Mouse (Mus musculus): ENCODE measurements around the gene Rin2.
"Not testable (repeated sequence)": the region's sequence is repeated elsewhere in the genome, so short reads cannot be mapped to it uniquely, and the experiment has no call there.

Gene Rin2

DNA sequence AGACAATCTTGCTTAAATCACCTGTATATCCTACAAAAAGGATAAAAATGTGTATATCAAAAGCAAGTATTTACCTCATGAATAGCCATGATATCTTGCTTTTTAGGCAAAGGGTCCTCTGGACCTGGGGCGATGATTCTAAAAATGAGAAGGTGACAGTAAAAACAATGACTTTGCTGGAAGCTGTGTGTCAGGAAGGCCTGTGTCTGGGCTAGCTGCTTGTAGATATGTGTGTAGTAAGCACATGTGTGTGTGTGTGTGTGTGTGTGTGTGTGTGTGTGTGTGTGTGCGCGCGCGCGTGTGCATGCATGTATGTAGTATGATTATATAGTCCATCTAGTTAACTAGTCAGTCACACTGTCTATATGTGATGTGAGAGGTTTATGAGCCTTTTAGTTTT, 218.7 kb downstream of the Rin2 start:
- CTCF ChIA-PET, result no interaction called here

DNA sequence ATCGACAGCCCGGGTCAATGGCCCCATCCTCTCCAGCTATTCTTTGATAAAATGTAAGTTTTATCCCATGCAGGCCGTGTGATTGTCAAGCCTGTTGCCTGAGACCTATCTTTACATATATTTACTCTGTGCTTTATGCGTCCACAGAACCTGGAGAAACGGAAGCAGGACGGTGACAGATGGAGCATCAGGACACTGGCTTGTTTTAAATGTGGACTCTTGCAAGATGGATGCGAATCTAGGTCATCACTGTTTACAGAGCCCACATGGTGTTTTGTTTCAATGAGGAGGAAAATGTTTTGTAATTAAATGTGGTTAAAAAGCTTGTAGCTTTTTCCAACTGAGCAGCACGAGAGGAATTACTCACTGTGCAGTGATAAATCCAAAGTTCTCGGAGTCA, 223.1 kb downstream of the Rin2 start:
- CTCF ChIA-PET, result no interaction called here

DNA sequence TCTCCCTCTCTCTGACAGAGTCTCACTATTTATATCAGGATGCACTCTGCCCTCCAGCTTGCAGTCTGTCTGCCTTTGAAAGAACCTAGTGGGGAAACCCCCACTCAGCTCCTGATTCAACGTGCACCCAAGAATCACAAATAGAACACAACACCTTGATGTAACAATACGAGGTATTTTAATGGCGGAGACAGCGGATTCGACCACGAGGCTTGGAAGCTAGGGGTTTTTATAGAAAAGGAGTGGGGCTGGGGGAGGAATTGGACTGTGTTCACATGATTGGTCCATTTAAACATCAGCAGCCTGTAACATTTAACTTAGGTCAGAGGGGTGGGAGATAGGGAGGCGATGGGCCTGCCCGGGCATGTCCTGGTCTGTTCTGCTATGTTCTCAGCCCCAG, 225.3 kb downstream of the Rin2 start:
- CTCF ChIA-PET, result not testable (repeated sequence)

DNA sequence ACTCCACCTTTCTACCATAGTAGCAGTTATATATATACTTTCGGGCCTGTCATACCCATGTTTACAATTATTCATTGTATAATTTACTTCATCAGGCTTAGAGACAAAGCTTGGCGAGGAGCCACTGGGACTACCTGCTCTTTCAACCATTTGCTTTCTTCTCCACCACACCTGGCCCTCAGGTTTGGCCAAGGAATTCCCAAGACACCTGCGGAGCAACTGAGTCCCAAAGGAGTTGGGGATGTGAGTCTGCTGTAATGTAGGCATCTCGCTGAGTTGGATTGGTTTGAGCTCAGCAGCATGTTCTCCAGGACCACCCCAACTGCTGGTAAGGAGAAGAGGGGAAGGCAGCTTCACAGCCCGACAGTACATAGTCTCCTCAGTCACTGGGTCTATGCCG, 226.8 kb downstream of the Rin2 start, which contains the start of gene Naa20:
TSS of gene Naa20 (plus strand) at position 239 of the 400 bp plus-strand sequence.
- CTCF ChIA-PET, result no interaction called here

DNA sequence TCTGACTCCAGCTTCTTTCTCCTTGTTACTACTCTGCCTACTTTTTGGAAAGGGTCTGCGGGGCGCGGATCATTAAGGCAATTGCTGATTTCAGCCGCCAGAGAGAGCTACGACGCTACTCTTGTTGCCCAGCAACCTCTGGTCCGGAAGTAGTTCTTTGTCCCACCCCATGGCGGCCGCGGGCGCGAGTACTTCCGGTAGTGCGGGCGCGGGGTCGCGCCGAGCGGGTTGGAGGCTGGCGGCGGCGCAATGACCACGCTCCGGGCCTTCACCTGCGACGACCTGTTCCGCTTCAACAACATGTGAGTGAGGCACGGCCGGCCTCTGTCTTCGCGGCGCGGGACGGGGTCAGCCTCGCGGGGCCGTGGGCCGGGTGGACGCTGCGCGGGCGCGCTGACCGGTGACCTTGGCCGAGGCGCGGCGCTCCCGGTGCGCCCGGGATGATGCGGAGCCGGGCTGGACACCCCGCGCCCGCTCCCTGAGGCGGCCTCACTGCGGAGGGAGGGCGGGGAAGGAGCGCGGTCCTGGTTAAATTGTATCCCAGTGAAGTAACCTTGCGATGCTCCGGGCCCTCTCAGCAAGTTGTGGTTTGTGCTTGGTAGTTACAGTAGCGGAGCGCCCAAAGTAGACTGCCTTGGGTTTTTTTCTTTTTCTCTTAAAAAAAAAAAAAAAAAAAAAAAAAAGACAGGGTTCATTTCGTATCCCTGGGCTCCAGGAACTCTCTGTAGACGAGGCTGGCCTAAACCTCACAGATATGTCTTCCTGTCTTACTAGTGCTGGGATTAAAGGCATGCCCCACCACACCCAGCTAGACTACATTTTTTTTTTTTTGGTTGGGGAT, 228.3 kb downstream of the Rin2 start:
- CTCF ChIA-PET, result interaction anchor here (0.7 kb wide), 2 partner anchors 21 to 22 kb away, joined by 3 to 5 read pairs; no protein-coding TSS in a partner anchor

DNA sequence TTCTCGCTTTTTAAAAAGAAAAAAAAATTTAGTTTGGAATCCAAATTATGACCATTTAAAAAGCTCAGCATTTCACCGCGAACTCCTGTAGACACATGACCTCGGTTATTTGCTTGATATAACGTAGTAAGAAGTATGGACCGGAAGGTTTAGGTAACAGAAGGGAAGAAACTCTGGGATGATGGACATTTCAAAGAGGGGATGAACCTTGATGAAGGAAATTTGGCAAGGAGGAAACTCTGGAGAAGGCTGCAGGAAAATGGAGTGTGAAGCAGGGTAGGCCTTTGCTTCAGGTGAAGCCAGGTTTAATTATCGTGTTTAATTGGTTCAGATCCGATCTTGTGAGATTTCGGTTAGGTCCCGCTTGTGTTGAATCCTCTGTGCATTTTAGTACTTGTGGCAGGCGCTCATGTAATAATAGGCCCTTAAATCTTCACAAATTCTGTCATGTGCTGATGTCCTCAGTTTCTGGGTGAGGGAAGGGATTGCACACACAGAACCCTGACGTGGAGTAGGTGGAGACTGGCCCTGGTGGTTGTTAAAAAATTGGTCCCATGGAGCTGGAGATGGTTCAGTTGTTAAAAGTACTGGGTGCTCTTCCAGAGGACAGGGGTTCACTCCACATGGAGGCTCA, 229.1 kb downstream of the Rin2 start:
- CTCF ChIA-PET, result interaction anchor here (0.6 to 1.5 kb wide), 4 partner anchors 21 to 1351 kb away, joined by 3 to 5 read pairs (median 3); no protein-coding TSS in a partner anchor

DNA sequence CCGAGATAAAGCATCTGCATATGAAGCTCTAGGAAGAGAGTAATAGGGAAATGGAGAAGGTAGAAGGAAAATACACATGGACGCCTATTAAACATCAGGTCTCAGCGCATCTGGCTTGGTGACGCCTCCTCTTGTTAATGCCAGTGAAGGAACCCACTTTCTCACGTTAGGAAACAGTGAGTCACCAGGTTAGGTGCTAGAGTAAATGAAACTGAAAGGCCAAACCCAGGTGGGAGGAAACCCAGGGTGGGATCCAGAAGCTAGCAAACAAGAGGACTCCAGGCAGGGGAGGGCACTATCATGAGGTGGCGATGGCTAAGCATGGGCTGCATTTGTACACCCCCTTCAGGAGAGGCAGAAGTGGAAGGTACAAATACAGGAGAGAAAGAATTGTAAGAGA, 230.1 kb downstream of the Rin2 start:
- CTCF ChIA-PET, result interaction anchor here (0.7 to 1.5 kb wide), 2 partner anchors 28 to 154 kb away, joined by 3 to 4 read pairs; no protein-coding TSS in a partner anchor

DNA sequence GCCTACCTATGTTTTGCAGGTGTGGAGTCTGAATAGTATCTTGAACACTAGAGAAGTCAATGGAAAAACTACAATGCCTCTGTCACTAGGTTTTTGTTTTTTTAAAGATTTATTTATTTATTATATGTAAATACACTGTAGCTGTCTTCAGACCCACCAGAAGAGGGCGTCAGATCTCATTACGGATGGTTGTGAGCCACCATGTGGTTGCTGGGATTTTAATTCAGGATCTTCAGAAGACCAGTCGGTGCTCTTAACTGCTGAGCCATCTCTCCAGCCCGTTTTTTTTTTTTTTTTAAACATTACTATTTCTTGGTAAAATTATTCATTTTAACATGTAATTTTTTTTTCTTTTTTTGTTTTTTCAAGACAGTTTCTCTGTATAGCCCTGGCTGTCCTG, 230.9 kb downstream of the Rin2 start:
- CTCF ChIA-PET, result not testable (repeated sequence)

DNA sequence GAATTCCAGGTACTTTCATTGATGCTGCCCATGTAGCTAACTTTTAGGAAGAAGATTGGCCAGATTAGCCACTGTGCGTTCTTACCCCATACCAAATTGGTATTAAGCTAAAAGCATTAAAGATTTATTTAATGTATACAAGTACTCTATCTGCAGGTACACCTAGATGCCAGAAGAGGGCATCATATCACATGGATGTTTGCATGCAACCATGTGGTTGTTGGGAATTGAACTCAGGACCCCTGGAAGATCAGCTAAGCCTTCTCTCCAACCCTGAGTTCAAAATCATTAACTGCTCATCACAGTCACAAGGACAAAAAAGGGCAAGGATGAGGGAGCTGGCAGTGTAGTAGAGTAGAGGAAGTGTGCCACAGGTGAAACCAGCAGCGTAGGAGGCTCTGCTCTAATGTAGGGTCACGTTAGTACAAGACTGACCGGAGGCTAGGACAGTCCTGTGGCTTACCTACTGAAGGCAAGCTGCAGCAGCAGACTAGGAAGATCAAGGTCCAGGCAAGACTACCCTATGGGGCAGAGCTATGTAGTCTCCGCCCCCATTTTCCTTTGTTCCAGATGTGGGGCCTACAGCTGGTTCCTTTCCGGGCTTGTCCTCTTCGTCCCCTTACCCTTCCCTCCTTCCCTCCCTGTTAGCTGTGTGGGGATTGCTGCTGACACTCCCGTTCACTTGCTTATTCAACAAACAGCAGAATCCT, 246.1 kb downstream of the Rin2 start:
- CTCF ChIA-PET, result no interaction called here

DNA sequence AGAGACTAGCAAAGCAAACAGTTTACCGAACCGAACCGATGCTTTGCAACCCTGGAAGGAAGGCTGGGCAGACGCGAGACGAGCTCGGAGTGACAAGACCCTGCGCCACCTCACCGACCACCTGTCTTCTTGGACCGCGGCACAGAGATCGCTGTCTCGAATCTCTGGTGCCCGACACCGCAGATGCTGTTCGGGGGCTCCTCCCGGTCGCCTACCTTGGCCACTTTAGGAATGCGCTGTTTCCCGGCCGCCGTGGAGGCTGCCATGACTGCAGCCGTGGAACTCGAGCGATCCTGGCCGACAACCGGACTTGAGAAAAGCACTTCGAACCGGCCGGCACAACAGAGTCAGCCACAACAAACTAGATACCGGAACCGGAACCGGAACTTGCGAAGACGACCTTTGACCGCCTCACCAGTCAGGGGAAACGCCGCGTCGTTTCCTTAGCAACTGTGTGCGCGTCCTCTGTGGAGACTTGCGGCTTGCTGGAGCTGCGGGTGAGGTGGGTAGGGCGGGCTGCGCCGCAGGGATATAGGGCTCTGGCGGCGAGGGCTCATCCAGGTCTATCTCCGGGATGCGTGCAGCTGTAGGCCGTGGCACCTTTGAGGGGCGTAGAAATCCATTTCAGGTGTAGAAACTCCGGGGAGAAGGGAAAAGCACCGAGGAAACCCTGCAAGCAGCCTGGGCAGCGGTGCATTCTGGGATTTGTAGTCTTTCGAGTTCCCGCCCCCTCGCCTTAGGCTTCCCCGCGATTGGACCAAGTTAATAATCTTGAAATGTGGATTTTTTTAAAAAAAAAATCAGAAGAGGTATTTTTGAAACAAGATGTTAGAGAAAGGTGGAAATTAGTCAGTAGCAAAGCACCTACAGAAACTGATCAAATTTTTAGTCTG, 259.6 kb downstream of the Rin2 start, which contains the start of the genes Cfap61 and Crnkl1:
TSS of gene Cfap61 (plus strand) at position 446 of the 893 bp plus-strand sequence.
TSS of gene Crnkl1 (minus strand) at position 676 of the 893 bp plus-strand sequence.
- CTCF ChIA-PET, result no interaction called here

DNA sequence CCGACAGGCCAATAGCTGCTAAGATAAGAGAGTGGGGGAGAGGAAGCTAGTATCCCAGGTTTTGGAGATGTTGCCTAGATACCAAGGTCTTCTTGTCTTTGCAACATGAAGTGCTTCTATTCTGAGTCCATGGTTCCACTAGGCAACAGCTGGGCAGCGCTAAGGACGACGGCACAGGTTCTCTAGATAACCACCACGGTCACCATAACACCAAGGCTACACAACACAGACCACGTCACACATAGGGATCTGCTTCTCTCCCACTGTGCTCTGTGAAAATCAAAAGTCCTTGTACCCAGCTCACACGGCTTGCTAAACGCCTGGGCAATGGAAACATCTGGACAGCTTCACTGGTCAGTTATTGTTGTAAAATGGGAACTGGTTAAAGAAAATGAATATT, 262.0 kb downstream of the Rin2 start:
- CTCF ChIA-PET, result no interaction called here

Data from spleen, embryonic (tissue).